Mouse (Mus musculus): ENCODE measurements around the gene Rgs8. TPM values are rescaled to one million over a fixed set of nuclear protein-coding genes. Genes with fewer than 3 reads are reported as not detected.
A peak's percentile ranks its signal among the peaks of the same experiment; 100 is the strongest.

The Rgs8 gene
- total and polyA plus RNA-seq, 3 experiments: not detected

GRCm38 (mm10) chr1:153741551-153742316 is 88.9 kb downstream of the Rgs8 start:
- in situ Hi-C loops (cut with MboI; ENCODE audit: low pct_ligation_motif_present, low pct_unique_long_range_greater_than_20kb, low sequenced_read_pairs): no loop called here
- H3K4me1 ChIP-seq (ENCODE audit: control insufficient read depth in 1 of 2, insufficient read depth in 2 of 2): no peaks in the 10 kb centered on the region
- H3K4me3 ChIP-seq (replicated peaks in 1 of 3; ENCODE audit: low read depth in 2 of 3, low read length in 2 of 3, poor library complexity in 1 of 3): no peak overlapping the region
- no peaks in the 10 kb centered on the region for H3K9me3 ChIP-seq (replicated peaks; ENCODE audit: low read length)
- dilution Hi-C loops (cut with MboI; ENCODE audit: extremely low pct_ligation_motif_present, extremely low pct_unique_long_range_greater_than_20kb, low sequenced_read_pairs): no loop called here
- no peak for DNase-seq (ENCODE audit: extremely low read depth)
- H3K36me3 ChIP-seq (replicated peaks in 1 of 2; ENCODE audit: control insufficient read depth in 1 of 2, insufficient read depth in 1 of 2, low read length in 1 of 2): no peaks in the 10 kb centered on the region
- H3K9ac ChIP-seq (ENCODE audit: insufficient read depth, low read depth): no peak overlapping the region
- no peak overlapping the region for H3K4me2 ChIP-seq (ENCODE audit: insufficient read depth, low read depth, poor library complexity, severe bottlenecking)
- no peaks in the 10 kb centered on the region for H3K79me2 ChIP-seq (replicated peaks; ENCODE audit: control insufficient read depth, extremely low read depth, insufficient read depth, poor library complexity, severe bottlenecking)
- H3K27me3 ChIP-seq (replicated peaks): no peaks in the 10 kb centered on the region
- TF ChIP-seq SIN3A (IDR thresholded peaks at IDR 0.05; ENCODE audit: low read length): no peak
- no peak for TF ChIP-seq UBTF (IDR thresholded peaks at IDR 0.05; ENCODE audit: low read depth, low read length)
- no peak for TF ChIP-seq NELFE (IDR thresholded peaks at IDR 0.05; ENCODE audit: low read depth, low read length)
- TF ChIP-seq ZMIZ1 (IDR thresholded peaks at IDR 0.05; ENCODE audit: low read depth, low read length): no peak
- H3K27ac ChIP-seq (ENCODE audit: insufficient read depth, low read depth): no peak overlapping the region

DNA sequence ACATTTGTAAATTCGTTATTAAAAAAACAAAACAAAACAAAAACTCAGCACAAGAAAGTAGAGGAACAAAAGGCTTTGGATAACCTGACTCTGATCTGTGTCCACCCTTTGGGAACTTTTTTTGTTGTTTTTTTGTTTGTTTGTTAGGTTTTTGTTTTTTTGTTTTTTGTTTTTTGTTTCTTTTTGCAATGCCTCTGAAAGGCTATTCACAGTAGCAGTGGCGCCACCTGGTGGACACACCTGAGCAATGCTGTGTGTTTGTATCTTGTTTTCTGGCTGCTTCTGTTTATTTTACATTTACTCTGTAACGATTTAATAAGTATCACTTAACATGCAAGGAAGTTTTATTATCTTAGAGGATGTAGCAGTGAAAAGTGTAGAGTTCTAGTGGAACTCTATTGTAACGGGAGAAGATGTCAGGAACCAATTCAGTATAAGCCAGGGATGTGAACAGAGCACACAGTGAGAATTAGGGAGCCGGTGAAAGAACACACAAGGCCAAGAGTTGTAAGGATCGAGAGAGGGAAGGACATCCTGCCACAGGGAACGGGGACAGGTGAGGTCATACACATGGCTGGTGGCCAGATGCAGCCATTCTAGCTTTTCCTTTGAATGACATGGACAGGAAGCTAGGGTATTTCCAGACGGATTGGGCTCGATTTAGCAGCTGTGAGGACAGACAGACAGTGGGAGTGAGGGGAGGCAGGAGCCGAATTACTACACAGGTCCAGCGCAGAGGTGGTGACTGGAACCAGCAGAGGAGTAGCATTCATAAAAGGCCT is 89.7 kb downstream of the Rgs8 start:
- no peak overlapping the region for H3K4me3 ChIP-seq (replicated peaks in 1 of 3; ENCODE audit: low read depth in 2 of 3, low read length in 2 of 3, poor library complexity in 1 of 3)
- in situ Hi-C loops (cut with MboI; ENCODE audit: low pct_ligation_motif_present, low pct_unique_long_range_greater_than_20kb, low sequenced_read_pairs): no loop called here
- no peak overlapping the region for H3K9ac ChIP-seq (ENCODE audit: insufficient read depth, low read depth)

DNA sequence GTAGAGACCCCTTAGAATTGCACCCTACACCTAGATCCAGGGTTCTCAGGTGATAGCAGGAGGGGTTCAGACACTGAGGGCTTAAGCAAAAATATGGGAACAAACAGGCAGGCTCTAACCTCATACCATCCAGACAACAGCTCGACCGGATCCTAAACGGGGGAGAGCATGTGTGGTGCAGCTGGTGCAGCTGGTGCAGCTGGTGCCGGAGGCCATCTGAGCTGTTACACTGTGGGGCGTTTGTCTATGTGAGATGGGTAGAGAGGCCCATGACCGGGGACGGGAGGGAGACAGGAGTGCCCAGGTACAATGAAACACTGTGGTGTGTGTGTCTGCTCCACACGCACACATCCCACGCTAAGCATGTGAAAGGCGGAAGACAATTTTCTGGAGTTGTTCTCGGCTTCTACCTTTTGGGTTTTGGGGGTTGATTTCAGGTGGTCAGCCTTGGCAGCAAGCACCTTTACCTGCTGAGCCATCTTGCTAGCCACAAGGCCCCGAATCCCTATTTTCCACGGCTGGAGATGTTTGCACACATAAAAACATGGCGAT is 93.4 kb downstream of the Rgs8 start:
- DNase-seq (ENCODE audit: extremely low read depth): no peak

More for the DNA sequence above, 89.7 kb downstream of the Rgs8 start:
- Histone ChIP-seq H3K79me2 (replicated peaks; ENCODE audit: control insufficient read depth, extremely low read depth, insufficient read depth, poor library complexity, severe bottlenecking) (no peaks in the 10 kb centered on the region), H3K27me3 (replicated peaks) (no peaks in the 10 kb centered on the region), H3K27ac (ENCODE audit: insufficient read depth, low read depth) (no peak overlapping the region), H3K4me1 (ENCODE audit: control insufficient read depth in 1 of 2, insufficient read depth in 2 of 2) (peaks cover 0 to 4% of the 10 kb centered on the region in 2 experiments; a peak in 1 of 4 replicates), H3K4me2 (ENCODE audit: insufficient read depth, low read depth, poor library complexity, severe bottlenecking) (no peak overlapping the region), H3K9me3 (replicated peaks; ENCODE audit: low read length) (no peaks in the 10 kb centered on the region), H3K36me3 (replicated peaks in 1 of 2; ENCODE audit: control insufficient read depth in 1 of 2, insufficient read depth in 1 of 2, low read length in 1 of 2) (no peaks in the 10 kb centered on the region)
- TF ChIP-seq ZNF384 (IDR thresholded peaks at IDR 0.05; ENCODE audit: low read depth, low read length): no peak
- TF ChIP-seq NELFE (IDR thresholded peaks at IDR 0.05; ENCODE audit: low read depth, low read length): no peak
- TF ChIP-seq RAD21 (IDR thresholded peaks at IDR 0.05; ENCODE audit: low read depth, low read length): peak; percentile 96
- no peak for TF ChIP-seq MAFK (IDR thresholded peaks at IDR 0.05; ENCODE audit: insufficient replicate concordance, low read length)
- no peak for TF ChIP-seq UBTF (IDR thresholded peaks at IDR 0.05; ENCODE audit: low read depth, low read length)
- no peak for TF ChIP-seq MXI1 (IDR thresholded peaks at IDR 0.05; ENCODE audit: low read depth, low read length)
- peak; percentile 94 for TF ChIP-seq ZC3H11A (IDR thresholded peaks at IDR 0.05; ENCODE audit: low read depth, low read length)
- peak; percentile 83 to 94 for TF ChIP-seq CTCF (conservative IDR thresholded peaks at IDR 0.05 in 1 of 2, IDR thresholded peaks at IDR 0.05 in 1 of 2; ENCODE audit: low read depth in 2 of 2, low read length in 2 of 2)
- no peak for TF ChIP-seq RCOR1 (conservative IDR thresholded peaks at IDR 0.05; ENCODE audit: low read depth, low read length)
- no peak for TF ChIP-seq KAT2A (IDR thresholded peaks at IDR 0.05; ENCODE audit: insufficient replicate concordance, low read length)
- peak; percentile 99 for TF ChIP-seq SMC3 (IDR thresholded peaks at IDR 0.05; ENCODE audit: low read depth, low read length)
- TF ChIP-seq SIN3A (IDR thresholded peaks at IDR 0.05; ENCODE audit: low read length): no peak
- dilution Hi-C loops (cut with MboI; ENCODE audit: extremely low pct_ligation_motif_present, extremely low pct_unique_long_range_greater_than_20kb, low sequenced_read_pairs): no loop called here
- DNase-seq (ENCODE audit: extremely low read depth): peak; percentile 62

More for the DNA sequence above, 93.4 kb downstream of the Rgs8 start:
- Histone ChIP-seq H3K9ac (ENCODE audit: insufficient read depth, low read depth) (no peak overlapping the region), H3K27me3 (replicated peaks) (no peaks in the 10 kb centered on the region), H3K4me2 (ENCODE audit: insufficient read depth, low read depth, poor library complexity, severe bottlenecking) (no peak overlapping the region), H3K79me2 (replicated peaks; ENCODE audit: control insufficient read depth, extremely low read depth, insufficient read depth, poor library complexity, severe bottlenecking) (no peaks in the 10 kb centered on the region), H3K4me3 (replicated peaks in 1 of 3; ENCODE audit: low read depth in 2 of 3, low read length in 2 of 3, poor library complexity in 1 of 3) (no peak overlapping the region), H3K4me1 (ENCODE audit: control insufficient read depth in 1 of 2, insufficient read depth in 2 of 2) (peaks cover 0 to 25% of the 10 kb centered on the region in 2 experiments; a peak in 2 of 4 replicates), H3K27ac (ENCODE audit: insufficient read depth, low read depth) (no peak overlapping the region), H3K9me3 (replicated peaks; ENCODE audit: low read length) (no peaks in the 10 kb centered on the region), H3K36me3 (replicated peaks in 1 of 2; ENCODE audit: control insufficient read depth in 1 of 2, insufficient read depth in 1 of 2, low read length in 1 of 2) (no peaks in the 10 kb centered on the region)
- in situ Hi-C loops (cut with MboI; ENCODE audit: low pct_ligation_motif_present, low pct_unique_long_range_greater_than_20kb, low sequenced_read_pairs): loop anchor here (5.0 kb wide), 2 partner anchors 56 to 189 kb away; no protein-coding TSS in a partner anchor
- dilution Hi-C loops (cut with MboI; ENCODE audit: extremely low pct_ligation_motif_present, extremely low pct_unique_long_range_greater_than_20kb, low sequenced_read_pairs): no loop called here
- TF ChIP-seq RAD21 (IDR thresholded peaks at IDR 0.05; ENCODE audit: low read depth, low read length): no peak
- TF ChIP-seq MXI1 (IDR thresholded peaks at IDR 0.05; ENCODE audit: low read depth, low read length): no peak
- TF ChIP-seq NELFE (IDR thresholded peaks at IDR 0.05; ENCODE audit: low read depth, low read length): no peak
- no peak for TF ChIP-seq MEF2A (IDR thresholded peaks at IDR 0.05; ENCODE audit: borderline replicate concordance, low read depth, low read length)
- TF ChIP-seq JUND (conservative IDR thresholded peaks at IDR 0.05; ENCODE audit: low read depth, low read length): no peak
- TF ChIP-seq E2F4 (IDR thresholded peaks at IDR 0.05; ENCODE audit: insufficient replicate concordance, low read depth, low read length): no peak
- no peak for TF ChIP-seq ZC3H11A (IDR thresholded peaks at IDR 0.05; ENCODE audit: low read depth, low read length)
- no peak for TF ChIP-seq HCFC1 (IDR thresholded peaks at IDR 0.05; ENCODE audit: low read depth, low read length)
